Mouse (Mus musculus) forebrain, embryonic 14.5 days (tissue): ENCODE measurements around the gene Sacs. TPM values are rescaled to one million over a fixed set of nuclear protein-coding genes. Genes with fewer than 3 reads are reported as not detected.

Experiments used
- ATAC-seq: fragments of 200-750 bp; cut with Nextera tagmentation; 2 replicates; pipeline ENCODE4 v1.8.0; 2017; ENCODE audit warnings: mild to moderate bottlenecking, moderate library complexity
- DNase-seq: peaks from one replicate; pipeline ENCODE4 v3.0.0-alpha.2; 2015; ENCODE audit warnings: low spot score
- H3K27ac ChIP-seq: fragments of 300-500 bp; sonication (generic); 2 replicates; pipeline ENCODE4 v1.5.1; 2014; ENCODE audit warnings: low read depth, mild to moderate bottlenecking, control low read depth, low read length, moderate library complexity
- H3K27me3 ChIP-seq: fragments of 300-500 bp; sonication (generic); replicated peaks from 2 replicates; pipeline ENCODE4 v1.6.1; 2014; ENCODE audit warnings: low read length, control low read depth, mixed read lengths; ENCODE audit not compliant: control insufficient read depth, insufficient read depth
- H3K36me3 ChIP-seq: fragments of 300-500 bp; sonication (generic); 2 replicates; pipeline ENCODE4 v1.6.1; 2014; ENCODE audit warnings: low read length, control low read depth; ENCODE audit not compliant: control insufficient read depth, insufficient read depth
- H3K4me1 ChIP-seq: fragments of 300-500 bp; sonication (generic); 2 replicates; pipeline ENCODE4 v1.6.1; 2014; ENCODE audit warnings: antibody characterized with exemption, low read length, control low read depth; ENCODE audit not compliant: control insufficient read depth, insufficient read depth
- H3K4me2 ChIP-seq: fragments of 300-500 bp; sonication (generic); 2 replicates; pipeline ENCODE4 v1.6.1; 2014; ENCODE audit warnings: mild to moderate bottlenecking, control low read depth, low read length
- H3K4me3 ChIP-seq: fragments of 300-500 bp; sonication (generic); 2 replicates; pipeline ENCODE4 v1.5.1; 2014; ENCODE audit warnings: low read depth, low read length, control low read depth
- H3K9ac ChIP-seq: fragments of 300-500 bp; sonication (generic); 2 replicates; pipeline ENCODE4 v1.6.1; 2014; ENCODE audit warnings: mild to moderate bottlenecking, low read length, control low read depth, moderate library complexity
- H3K9me3 ChIP-seq: fragments of 300-500 bp; sonication (generic); replicated peaks from 2 replicates; pipeline ENCODE4 v1.6.1; 2016; ENCODE audit warnings: low read length, control low read depth, mixed read lengths; ENCODE audit not compliant: control insufficient read depth
- WGBS: fragments of 180-500 bp; shearing (Covaris S2); extraction: QIAGEN DNeasy Blood & Tissue Kit; methylation state at CpG from one replicate; pipeline ENCODE4 v1.1.7; 2014; 5-methylcytosine and 5-hydroxymethylcytosine counted together
- polyA plus RNA-seq: library from polyadenylated mRNA; unstranded; fragments of >200 nt; fragmentation: Nextera tagmentation; extraction: Ambion mirVana; gene quantifications from 2 replicates; pipeline ENCODE4 v1.2.1, GENCODE M21; 2014

The Sacs gene
- polyA plus RNA-seq, 1 experiment from 2014 or later = 7.9 TPM

- H3K4me2 ChIP-seq = no peak overlapping the region
- DNase-seq (no peak), ATAC-seq (no peak)
- no peak overlapping the region for H3K27ac ChIP-seq
- H3K36me3 ChIP-seq = no peaks in the 10 kb centered on the region
- WGBS = 91% methylated on average over 5 of the region's 5 CpGs
- no peaks in the 10 kb centered on the region for H3K9me3 ChIP-seq
- no peak overlapping the region for H3K9ac ChIP-seq
- no peaks in the 10 kb centered on the region for H3K27me3 ChIP-seq
- H3K4me1 ChIP-seq = peaks cover 13% of the 10 kb centered on the region; the same call in 1 of the 2 replicates
- H3K4me3 ChIP-seq = no peak overlapping the region
Observed at GRCm38 (mm10) chr14:61171261-61171970, 33.2 kb downstream of the Sacs start.

- Histone ChIP-seq H3K9ac (peak overlapping the region; percentile 87), H3K36me3 (no peaks in the 10 kb centered on the region), H3K4me3 (peak overlapping the region; percentile 79), H3K27ac (peak overlapping the region; percentile 93), H3K9me3 (no peaks in the 10 kb centered on the region), H3K4me2 (peak overlapping the region; percentile 62), H3K4me1 (peaks cover 13% of the 10 kb centered on the region; the same call in 1 of the 2 replicates), H3K27me3 (no peaks in the 10 kb centered on the region)
- peak; percentile 99 for DNase-seq
- ATAC-seq = peak; percentile 99
- 1% methylated on average over 48 of the region's 52 CpGs for WGBS
Observed at GRCm38 (mm10) chr14:61172548-61173158, 34.4 kb downstream of the Sacs start.

GRCm38 (mm10) chr14:61173229-61173628, 35.0 kb downstream of the Sacs start:
- H3K4me1 ChIP-seq = peaks cover 13% of the 10 kb centered on the region; the same call in 1 of the 2 replicates
- WGBS = under 1% methylated on average over 37 of the region's 37 CpGs
- ATAC-seq (peak; percentile 49), DNase-seq (peak; percentile 77)
- H3K27ac ChIP-seq = peak overlapping the region; percentile 93
- H3K4me2 ChIP-seq = peak overlapping the region; percentile 62
- H3K4me3 ChIP-seq = peak overlapping the region; percentile 79
- H3K9ac ChIP-seq = peak overlapping the region; percentile 87
- no peaks in the 10 kb centered on the region for H3K36me3 ChIP-seq
- H3K9me3 ChIP-seq = no peaks in the 10 kb centered on the region
- no peaks in the 10 kb centered on the region for H3K27me3 ChIP-seq

GRCm38 (mm10) chr14:61191904-61192303, 53.6 kb downstream of the Sacs start:
- Histone ChIP-seq H3K36me3 (peaks cover 48% of the 10 kb centered on the region), H3K27me3 (no peaks in the 10 kb centered on the region), H3K4me2 (no peak overlapping the region), H3K4me1 (peaks cover 2% of the 10 kb centered on the region; the same call in 1 of the 2 replicates), H3K9ac (no peak overlapping the region), H3K4me3 (no peak overlapping the region), H3K9me3 (no peaks in the 10 kb centered on the region), H3K27ac (no peak overlapping the region)
- no peak for DNase-seq
- no peak for ATAC-seq
- 94% methylated on average over 7 of the region's 7 CpGs for WGBS

GRCm38 (mm10) chr14:61192326-61192725, 54.1 kb downstream of the Sacs start:
- 80% methylated on average over 10 of the region's 10 CpGs for WGBS
- Histone ChIP-seq H3K4me2 (no peak overlapping the region), H3K36me3 (peaks cover 51% of the 10 kb centered on the region), H3K27ac (no peak overlapping the region), H3K9ac (no peak overlapping the region), H3K9me3 (no peaks in the 10 kb centered on the region), H3K27me3 (no peaks in the 10 kb centered on the region), H3K4me3 (no peak overlapping the region), H3K4me1 (peaks cover 2% of the 10 kb centered on the region; the same call in 1 of the 2 replicates)
- no peak for ATAC-seq
- DNase-seq = no peak

- ATAC-seq = peak; percentile 29; the same call in 1 of the 2 replicates
- peaks cover 52% of the 10 kb centered on the region for H3K36me3 ChIP-seq
Observed at GRCm38 (mm10) chr14:61194416-61194815, 56.2 kb downstream of the Sacs start.

GRCm38 (mm10) chr14:61210111-61210510, 71.9 kb downstream of the Sacs start:
- H3K9ac ChIP-seq = no peak overlapping the region
- no peaks in the 10 kb centered on the region for H3K4me1 ChIP-seq
- ATAC-seq (no peak), DNase-seq (no peak)
- 96% methylated on average over 5 of the region's 5 CpGs for WGBS
- H3K4me2 ChIP-seq = no peak overlapping the region
- no peak overlapping the region for H3K27ac ChIP-seq
- H3K9me3 ChIP-seq = no peaks in the 10 kb centered on the region; the same call in 1 of the 2 replicates
- H3K36me3 ChIP-seq = peaks cover 80% of the 10 kb centered on the region
- H3K27me3 ChIP-seq = no peaks in the 10 kb centered on the region
- no peak overlapping the region for H3K4me3 ChIP-seq

More at GRCm38 (mm10) chr14:61194416-61194815, 56.2 kb downstream of the Sacs start:
- no peaks in the 10 kb centered on the region for H3K9me3 ChIP-seq
- no peaks in the 10 kb centered on the region; the same call in 1 of the 2 replicates for H3K4me1 ChIP-seq
- H3K27me3 ChIP-seq = no peaks in the 10 kb centered on the region
- no peak overlapping the region for H3K4me2 ChIP-seq
- H3K27ac ChIP-seq = no peak overlapping the region
- H3K9ac ChIP-seq = no peak overlapping the region
- 23% methylated on average over 4 of the region's 4 CpGs for WGBS
- no peak overlapping the region for H3K4me3 ChIP-seq
- peak; percentile 54 for DNase-seq

GRCm38 (mm10) chr14:61211754-61212153, 73.5 kb downstream of the Sacs start:
- H3K4me2 ChIP-seq = no peak overlapping the region
- no peak overlapping the region for H3K4me3 ChIP-seq
- H3K27me3 ChIP-seq = no peaks in the 10 kb centered on the region
- peaks cover 65% of the 10 kb centered on the region for H3K36me3 ChIP-seq
- DNase-seq = no peak
- no peak for ATAC-seq
- no peak overlapping the region for H3K27ac ChIP-seq
- no peak overlapping the region for H3K9ac ChIP-seq
- H3K9me3 ChIP-seq = no peaks in the 10 kb centered on the region; the same call in 1 of the 2 replicates
- no peaks in the 10 kb centered on the region for H3K4me1 ChIP-seq
- 96% methylated on average over 6 of the region's 6 CpGs for WGBS

GRCm38 (mm10) chr14:61221166-61221565, 82.9 kb downstream of the Sacs start:
- Histone ChIP-seq H3K4me1 (peaks cover 4% of the 10 kb centered on the region; the same call in 1 of the 2 replicates), H3K4me2 (no peak overlapping the region), H3K27me3 (no peaks in the 10 kb centered on the region), H3K9me3 (no peaks in the 10 kb centered on the region), H3K9ac (no peak overlapping the region), H3K27ac (no peak overlapping the region), H3K36me3 (no peaks in the 10 kb centered on the region), H3K4me3 (no peak overlapping the region)
- 89% methylated on average over 5 of the region's 5 CpGs for WGBS
- no peak for ATAC-seq
- no peak for DNase-seq
